Mouse (Mus musculus) kidney, postnatal 10 days (tissue): ENCODE measurements around the gene Palm3.
"Not testable (repeated sequence)": the region's sequence is repeated elsewhere in the genome, so short reads cannot be mapped to it uniquely, and the experiment has no call there.

Experiments
- DNase-seq: peaks from one replicate; pipeline ENCODE4 v3.0.0; 2021; ENCODE audit warnings: mixed read lengths

The Palm3 gene

GRCm38 (mm10) chr8:84021096-84021495 lies at the start of gene Palm3:
Gene Palm3 (plus strand): TSS chr8:84021471.
- DNase-seq: peak; percentile 84

- DNase-seq: no peak
Observed at GRCm38 (mm10) chr8:83971661-83972060, 49.6 kb upstream of the Palm3 start.

GRCm38 (mm10) chr8:83972150-83973120 lies 48.8 kb upstream of the Palm3 start, which contains the start of gene Prkaca:
Gene Prkaca (plus strand): TSS chr8:83972993.
- peak; percentile 99 for DNase-seq

GRCm38 (mm10) chr8:83973161-83974031 lies 47.9 kb upstream of the Palm3 start:
- peak; percentile 53 for DNase-seq

- DNase-seq: no peak
Observed at GRCm38 (mm10) chr8:83974521-83974920, 46.8 kb upstream of the Palm3 start.

GRCm38 (mm10) chr8:83976101-83976630 lies 45.1 kb upstream of the Palm3 start:
- DNase-seq: no peak

- no peak for DNase-seq
Observed at GRCm38 (mm10) chr8:83976779-83977350, 44.4 kb upstream of the Palm3 start.

- no peak for DNase-seq
Observed at GRCm38 (mm10) chr8:83977646-83978045, 43.6 kb upstream of the Palm3 start.

GRCm38 (mm10) chr8:83978200-83978599 lies 43.1 kb upstream of the Palm3 start:
- no peak for DNase-seq

- no peak for DNase-seq
Observed at GRCm38 (mm10) chr8:83980250-83980649, 41.0 kb upstream of the Palm3 start.

- DNase-seq: no peak
Observed at GRCm38 (mm10) chr8:83980845-83981244, 40.4 kb upstream of the Palm3 start.

GRCm38 (mm10) chr8:83981533-83981932 lies 39.7 kb upstream of the Palm3 start:
- no peak for DNase-seq

- DNase-seq: no peak
Observed at GRCm38 (mm10) chr8:83982449-83982848, 38.8 kb upstream of the Palm3 start.

- DNase-seq: not testable (repeated sequence)
Observed at GRCm38 (mm10) chr8:83983222-83983621, 38.0 kb upstream of the Palm3 start.

- no peak for DNase-seq
Observed at GRCm38 (mm10) chr8:83989243-83989642, 32.0 kb upstream of the Palm3 start.

- DNase-seq: no peak
Observed at GRCm38 (mm10) chr8:83990170-83990569, 31.1 kb upstream of the Palm3 start.

GRCm38 (mm10) chr8:83992488-83992887 lies 28.8 kb upstream of the Palm3 start:
- DNase-seq: no peak

GRCm38 (mm10) chr8:83994030-83994429 lies 27.2 kb upstream of the Palm3 start:
- DNase-seq: no peak

- peak; percentile 44 for DNase-seq
Observed at GRCm38 (mm10) chr8:83995973-83996372, 25.3 kb upstream of the Palm3 start.

- DNase-seq: peak; percentile 97
Observed at GRCm38 (mm10) chr8:83996567-83997505, 24.4 kb upstream of the Palm3 start.

- peak; percentile 76 for DNase-seq
Observed at GRCm38 (mm10) chr8:83997511-83998141, 23.6 kb upstream of the Palm3 start, which contains the start of gene Samd1. Gene Samd1 (plus strand): TSS chr8:83997672.
